Mouse (Mus musculus): Measurements from ENCODE around the gene Rassf10. TPM values are rescaled to one million over a fixed set of nuclear protein-coding genes. Genes with fewer than 3 reads are reported as not detected.
"Not testable (repeated sequence)": the region's sequence is repeated elsewhere in the genome, so short reads cannot be mapped to it uniquely, and the experiment has no call there.

Gene Rassf10
- polyA plus RNA-seq (2016; fragmentation: Nextera tagmentation; extraction: Ambion mirVana) = 0.22 and 0.27 TPM in 2 replicates

- DNase-seq (ENCODE audit: low spot score) = no peak
- Histone ChIP-seq H3K27ac (replicated peaks) (no peak within 1 kb of the TSS; the same call in 1 of the 2 replicates), H3K4me3 (peak within 1 kb of the TSS; percentile 56), H3K27me3 (ENCODE audit: low read depth, poor library complexity, severe bottlenecking) (peaks cover 70% of the 10 kb centered on the region), H3K36me3 (no peaks in the 10 kb centered on the region), H3K9me3 (replicated peaks) (no peaks in the 10 kb centered on the region), H3K4me1 (peaks cover 31% of the 10 kb centered on the region)
- WGBS = 1% methylated on average over 41 of the region's 41 CpGs
Measured at GRCm38 (mm10) chr7:112953777-112954291, at the start of gene Rassf10. Gene Rassf10 (plus strand): TSS chr7:112953962.

- H3K27ac ChIP-seq (replicated peaks) = no peak overlapping the region
- no peak overlapping the region for H3K4me3 ChIP-seq
- no peaks in the 10 kb centered on the region for H3K27me3 ChIP-seq (ENCODE audit: low read depth, poor library complexity, severe bottlenecking)
- peaks cover 28% of the 10 kb centered on the region for H3K36me3 ChIP-seq
- no peak for DNase-seq (ENCODE audit: low spot score)
- 85% methylated on average over 5 of the region's 5 CpGs for WGBS
- no peaks in the 10 kb centered on the region for H3K9me3 ChIP-seq (replicated peaks)
- H3K4me1 ChIP-seq = peaks cover 26% of the 10 kb centered on the region
Measured at GRCm38 (mm10) chr7:112906848-112907247, 46.9 kb upstream of the Rassf10 start.

- 83% methylated on average over 2 of the region's 2 CpGs for whole genome bisulfite sequencing
- peaks cover 22% of the 10 kb centered on the region for H3K36me3 ChIP-seq
- no peak overlapping the region for H3K4me3 ChIP-seq
- no peaks in the 10 kb centered on the region for H3K9me3 ChIP-seq (replicated peaks)
- no peaks in the 10 kb centered on the region for H3K27me3 ChIP-seq (ENCODE audit: low read depth, poor library complexity, severe bottlenecking)
- no peak overlapping the region for H3K27ac ChIP-seq (replicated peaks)
- H3K4me1 ChIP-seq = peaks cover 25% of the 10 kb centered on the region
- no peak for DNase-seq (ENCODE audit: low spot score)
Measured at GRCm38 (mm10) chr7:112907468-112907867, 46.3 kb upstream of the Rassf10 start.

DNA sequence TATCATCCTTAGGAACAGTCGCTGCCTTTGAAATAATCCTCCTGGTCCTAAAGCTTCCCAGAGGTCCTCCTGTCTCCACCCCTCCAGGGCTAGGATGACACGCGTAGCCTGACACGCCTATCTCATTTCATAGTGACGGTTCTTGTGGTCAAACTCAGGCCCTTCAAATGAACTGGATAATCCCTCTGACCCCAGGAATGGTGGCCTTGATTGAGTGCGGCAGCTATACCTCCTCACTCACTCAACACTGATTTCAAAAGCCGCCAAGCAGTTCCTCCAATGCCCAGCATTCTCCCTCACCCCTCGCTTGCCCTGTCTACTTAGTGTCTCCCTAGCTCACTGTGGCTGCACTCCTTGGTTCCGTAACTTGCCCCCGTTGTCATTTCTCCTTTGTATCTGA is 44.6 kb upstream of the Rassf10 start:
- H3K27ac ChIP-seq (replicated peaks) = no peak overlapping the region; the same call in 1 of the 2 replicates
- H3K4me3 ChIP-seq = no peak overlapping the region
- 86% methylated on average over 10 of the region's 10 CpGs for WGBS
- H3K4me1 ChIP-seq = peaks cover 25% of the 10 kb centered on the region
- DNase-seq (ENCODE audit: low spot score) = no peak
- no peaks in the 10 kb centered on the region for H3K9me3 ChIP-seq (replicated peaks)
- peaks cover 5% of the 10 kb centered on the region for H3K36me3 ChIP-seq
- H3K27me3 ChIP-seq (ENCODE audit: low read depth, poor library complexity, severe bottlenecking) = no peaks in the 10 kb centered on the region

GRCm38 (mm10) chr7:112912969-112913368 is 40.8 kb upstream of the Rassf10 start:
- Histone ChIP-seq H3K36me3 (no peaks in the 10 kb centered on the region), H3K27ac (replicated peaks) (no peak overlapping the region), H3K27me3 (ENCODE audit: low read depth, poor library complexity, severe bottlenecking) (no peaks in the 10 kb centered on the region), H3K4me1 (peaks cover 41% of the 10 kb centered on the region), H3K9me3 (replicated peaks) (no peaks in the 10 kb centered on the region), H3K4me3 (no peak overlapping the region)
- 88% methylated on average over 3 of the region's 3 CpGs for WGBS
- no peak for DNase-seq (ENCODE audit: low spot score)

- WGBS = 94% methylated on average over 4 of the region's 4 CpGs
- no peaks in the 10 kb centered on the region for H3K36me3 ChIP-seq
- no peak overlapping the region for H3K4me3 ChIP-seq
Measured at GRCm38 (mm10) chr7:112915571-112915970, 38.2 kb upstream of the Rassf10 start.

GRCm38 (mm10) chr7:112917613-112918278 is 36.0 kb upstream of the Rassf10 start:
- Histone ChIP-seq H3K9me3 (replicated peaks) (no peaks in the 10 kb centered on the region), H3K27me3 (ENCODE audit: low read depth, poor library complexity, severe bottlenecking) (no peaks in the 10 kb centered on the region), H3K27ac (replicated peaks) (peak overlapping the region; percentile 52; the same call in 1 of the 2 replicates), H3K36me3 (no peaks in the 10 kb centered on the region), H3K4me3 (no peak overlapping the region), H3K4me1 (peaks cover 44% of the 10 kb centered on the region)
- no peak for DNase-seq (ENCODE audit: low spot score)
- WGBS = 71% methylated on average over 10 of the region's 10 CpGs

More at GRCm38 (mm10) chr7:112915571-112915970, 38.2 kb upstream of the Rassf10 start:
- Histone ChIP-seq H3K4me1 (peaks cover 39% of the 10 kb centered on the region), H3K27me3 (ENCODE audit: low read depth, poor library complexity, severe bottlenecking) (no peaks in the 10 kb centered on the region), H3K27ac (replicated peaks) (no peak overlapping the region), H3K9me3 (replicated peaks) (no peaks in the 10 kb centered on the region)
- no peak for DNase-seq (ENCODE audit: low spot score)

DNA sequence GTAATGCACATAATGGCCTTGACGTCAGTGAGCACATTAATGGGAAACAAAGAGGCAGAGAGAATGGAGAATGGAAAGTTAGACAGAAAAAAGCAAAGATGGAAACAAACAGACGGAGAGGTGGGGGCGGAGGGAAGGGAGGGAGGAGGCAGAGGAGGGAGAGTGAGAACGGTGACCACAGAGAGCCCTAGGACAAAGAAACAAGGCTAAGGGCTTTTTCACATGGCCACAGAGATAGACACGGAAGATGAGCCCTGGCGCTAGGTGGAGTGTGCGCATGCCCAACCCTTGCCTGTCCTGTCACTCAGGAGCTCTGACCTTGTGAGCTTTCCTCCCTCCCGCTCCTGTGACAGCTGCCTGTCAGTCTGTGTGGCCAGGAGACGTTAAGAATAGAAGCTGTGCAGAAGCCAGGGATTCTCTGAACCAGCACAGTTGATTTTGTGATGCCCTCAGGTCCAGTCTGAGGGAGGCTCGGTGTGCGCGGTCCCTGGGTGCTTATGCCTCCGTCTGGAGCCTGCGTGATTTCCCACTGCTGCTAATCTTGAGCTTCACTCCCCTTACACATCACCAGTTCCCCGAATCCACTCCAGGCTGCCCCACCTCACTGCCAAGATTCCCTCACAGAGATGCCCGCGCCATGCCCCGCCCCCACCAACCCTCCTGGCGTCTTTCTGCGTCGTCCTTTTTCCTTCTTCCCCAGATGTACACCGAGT is 35.3 kb upstream of the Rassf10 start:
- H3K4me1 ChIP-seq = peaks cover 51% of the 10 kb centered on the region
- 66% methylated on average over 22 of the region's 22 CpGs for WGBS
- H3K27me3 ChIP-seq (ENCODE audit: low read depth, poor library complexity, severe bottlenecking) = no peaks in the 10 kb centered on the region
- no peak overlapping the region for H3K4me3 ChIP-seq
- no peaks in the 10 kb centered on the region for H3K9me3 ChIP-seq (replicated peaks)
- peak overlapping the region; percentile 69 for H3K27ac ChIP-seq (replicated peaks)
- no peak for DNase-seq (ENCODE audit: low spot score)
- no peaks in the 10 kb centered on the region for H3K36me3 ChIP-seq

DNA sequence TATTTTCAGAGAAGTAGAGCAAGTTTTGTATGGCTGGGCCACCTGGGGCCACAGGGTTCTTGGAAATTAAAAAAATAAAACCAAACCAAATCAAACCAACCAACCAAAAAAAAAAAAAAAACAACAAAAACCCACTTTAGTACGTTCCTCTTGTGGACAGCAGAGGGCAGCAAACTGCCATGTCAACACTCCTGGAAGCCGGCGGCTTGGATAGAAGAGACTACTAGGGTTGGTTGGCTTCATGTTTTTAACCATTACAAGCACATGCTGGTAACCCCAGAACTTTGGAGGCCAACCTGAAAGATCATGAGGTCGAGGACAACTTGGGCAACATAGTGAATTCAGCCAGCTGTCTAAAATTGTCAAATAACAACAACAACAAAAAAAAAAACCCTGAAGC is 33.9 kb upstream of the Rassf10 start:
- 3% methylated on average over 4 of the region's 4 CpGs for WGBS
- Histone ChIP-seq H3K9me3 (replicated peaks) (no peaks in the 10 kb centered on the region), H3K36me3 (no peaks in the 10 kb centered on the region), H3K27ac (replicated peaks) (no peak overlapping the region), H3K4me1 (peaks cover 56% of the 10 kb centered on the region), H3K4me3 (no peak overlapping the region), H3K27me3 (ENCODE audit: low read depth, poor library complexity, severe bottlenecking) (peaks cover 5% of the 10 kb centered on the region; the same call in 1 of the 2 replicates)
- peak; percentile 51 for DNase-seq (ENCODE audit: low spot score)

- peaks cover 35% of the 10 kb centered on the region for H3K4me1 ChIP-seq
- H3K9me3 ChIP-seq (replicated peaks) = no peaks in the 10 kb centered on the region
- 52% methylated on average over 4 of the region's 4 CpGs for WGBS
- peak overlapping the region; percentile 64 for H3K27ac ChIP-seq (replicated peaks)
- H3K36me3 ChIP-seq = no peaks in the 10 kb centered on the region
- DNase-seq (ENCODE audit: low spot score) = no peak
- H3K27me3 ChIP-seq (ENCODE audit: low read depth, poor library complexity, severe bottlenecking) = peaks cover 5% of the 10 kb centered on the region; the same call in 1 of the 2 replicates
- no peak overlapping the region for H3K4me3 ChIP-seq
Measured at GRCm38 (mm10) chr7:112922801-112923200, 31.0 kb upstream of the Rassf10 start.

- Histone ChIP-seq H3K4me3 (no peak overlapping the region), H3K9me3 (replicated peaks) (no peaks in the 10 kb centered on the region), H3K27me3 (ENCODE audit: low read depth, poor library complexity, severe bottlenecking) (peaks cover 5% of the 10 kb centered on the region; the same call in 1 of the 2 replicates), H3K4me1 (peaks cover 25% of the 10 kb centered on the region), H3K36me3 (no peaks in the 10 kb centered on the region), H3K27ac (replicated peaks) (peak overlapping the region; percentile 64)
- no peak for DNase-seq (ENCODE audit: low spot score)
- 74% methylated on average over 3 of the region's 3 CpGs for WGBS
Measured at GRCm38 (mm10) chr7:112923712-112924111, 30.1 kb upstream of the Rassf10 start.

GRCm38 (mm10) chr7:112930669-112931068 is 23.1 kb upstream of the Rassf10 start:
- H3K36me3 ChIP-seq = no peaks in the 10 kb centered on the region
- DNase-seq (ENCODE audit: low spot score) = no peak
- no peaks in the 10 kb centered on the region for H3K27me3 ChIP-seq (ENCODE audit: low read depth, poor library complexity, severe bottlenecking)
- H3K4me3 ChIP-seq = no peak overlapping the region
- no peaks in the 10 kb centered on the region for H3K9me3 ChIP-seq (replicated peaks)
- peaks cover 10% of the 10 kb centered on the region for H3K4me1 ChIP-seq
- 74% methylated on average over 7 of the region's 7 CpGs for WGBS
- no peak overlapping the region for H3K27ac ChIP-seq (replicated peaks)

- DNase-seq (ENCODE audit: low spot score); H3K36me3 ChIP-seq; H3K27ac ChIP-seq (replicated peaks); H3K4me1 ChIP-seq; H3K9me3 ChIP-seq (replicated peaks); H3K27me3 ChIP-seq (ENCODE audit: low read depth, poor library complexity, severe bottlenecking); H3K4me3 ChIP-seq: not testable (repeated sequence)
- WGBS = 89% methylated on average over 5 of the region's 5 CpGs
Measured at GRCm38 (mm10) chr7:112935876-112936275, 17.9 kb upstream of the Rassf10 start.

Measured in midbrain, embryonic 10.5 days (tissue).